Mouse (Mus musculus) left cerebral cortex, postnatal 25 days (tissue): ENCODE results near the gene Efna1. TPM values are rescaled to one million over a fixed set of nuclear protein-coding genes. Genes with fewer than 3 reads are reported as not detected.

ENCODE experiments used
- DNase-seq, 2 experiments: peaks; one replicate each; pipeline ENCODE4 v3.0.0; 2022; ENCODE audit warnings: low spot score in 2 of 2, mixed read lengths in 1 of 2
- intact Hi-C: fragments of 180-260 bp; cut with DNase I; formaldehyde crosslinking; loops from one replicate; pipeline ENCODE4 v1.15.1; 2025
- microRNA-seq, 2 experiments: library from miRNA; unstranded; fragments of <30 nt; microRNA quantifications; one replicate each; pipeline ENCODE4 v1.2.0; 2022
- total RNA-seq, 2 experiments: library from RNA; stranded (reverse); gene quantifications; 2 replicates each; pipeline ENCODE4 v1.2.3; 2021

Efna1 gene
- total RNA-seq, 2 experiments from 2014 or later, result 4.1 to 5.2 TPM

DNA sequence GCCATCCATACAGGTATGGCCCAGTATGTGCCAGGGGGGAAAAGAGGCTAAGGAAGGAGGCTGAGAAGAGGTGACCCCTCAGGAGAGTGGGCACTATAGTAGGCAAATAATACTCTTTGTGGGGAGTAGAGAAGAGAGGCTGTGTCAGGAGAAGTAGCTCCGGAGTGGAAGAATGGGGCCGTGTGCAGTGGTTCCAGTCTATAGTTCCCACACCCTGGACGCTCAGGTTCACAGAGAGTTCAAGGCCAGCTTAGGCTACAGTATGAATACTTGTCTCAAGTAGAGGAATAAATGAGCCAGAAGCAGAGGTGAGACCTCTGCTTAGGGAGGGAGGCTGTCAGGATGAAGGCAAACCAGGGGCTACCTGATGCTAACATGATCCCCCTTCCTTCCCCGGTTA lies 51.7 kb downstream of the Efna1 start:
- DNase-seq, result no peak
- intact Hi-C loops, result loop anchor here (2.0 kb wide), 1 partner anchor 16 kb away; the partner anchor contains the start of gene Krtcap2

DNA sequence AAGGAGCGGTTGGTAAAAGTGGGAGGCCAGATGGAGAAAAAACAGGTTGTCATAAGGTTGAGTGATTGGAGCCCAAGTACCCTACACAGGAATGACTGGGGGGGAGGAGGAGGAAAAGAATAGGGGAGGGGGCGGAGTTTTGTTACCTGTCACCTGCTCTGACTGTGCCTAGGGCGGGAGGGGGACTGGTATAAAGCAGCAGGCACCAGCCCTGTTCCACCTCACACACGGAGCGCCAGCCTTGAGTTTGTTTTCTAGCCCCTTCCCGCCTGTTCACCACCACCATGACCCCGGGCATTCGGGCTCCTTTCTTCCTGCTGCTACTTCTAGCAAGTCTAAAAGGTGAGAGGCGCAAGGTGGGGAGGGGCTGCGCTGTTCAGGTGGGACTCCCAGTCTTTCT lies 52.1 kb downstream of the Efna1 start, which contains the start of gene Muc1:
Gene Muc1, plus strand, starts transcription at position 222 of the 400 bp plus-strand sequence.
- DNase-seq, result no peak
- intact Hi-C loops, result loop anchor here (2.0 kb wide), 1 partner anchor 16 kb away; the partner anchor contains the start of gene Krtcap2

DNA sequence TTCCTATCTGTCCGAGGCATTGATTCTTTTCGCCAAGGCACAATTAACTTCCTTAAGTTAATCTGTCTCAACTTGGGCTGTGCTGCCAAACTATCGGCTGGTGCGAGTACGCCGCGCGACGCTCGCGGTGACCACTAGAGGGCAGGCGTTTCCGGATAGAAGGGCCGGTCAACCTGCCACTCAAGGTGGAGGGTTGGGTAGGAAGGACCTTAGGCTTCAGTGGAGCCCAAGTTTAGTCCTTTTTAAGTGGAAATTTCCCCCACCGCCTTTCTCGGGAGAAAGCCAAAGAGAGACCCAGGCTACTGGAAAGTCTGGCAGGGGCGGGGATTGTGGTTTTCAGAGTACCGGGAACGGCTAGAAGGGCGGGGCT lies 52.8 kb downstream of the Efna1 start:
- DNase-seq, result peak; percentile 83 to 85
- intact Hi-C loops, result loop anchor here (2.0 kb wide), 1 partner anchor 17 kb away; the partner anchor contains the start of gene Krtcap2

DNA sequence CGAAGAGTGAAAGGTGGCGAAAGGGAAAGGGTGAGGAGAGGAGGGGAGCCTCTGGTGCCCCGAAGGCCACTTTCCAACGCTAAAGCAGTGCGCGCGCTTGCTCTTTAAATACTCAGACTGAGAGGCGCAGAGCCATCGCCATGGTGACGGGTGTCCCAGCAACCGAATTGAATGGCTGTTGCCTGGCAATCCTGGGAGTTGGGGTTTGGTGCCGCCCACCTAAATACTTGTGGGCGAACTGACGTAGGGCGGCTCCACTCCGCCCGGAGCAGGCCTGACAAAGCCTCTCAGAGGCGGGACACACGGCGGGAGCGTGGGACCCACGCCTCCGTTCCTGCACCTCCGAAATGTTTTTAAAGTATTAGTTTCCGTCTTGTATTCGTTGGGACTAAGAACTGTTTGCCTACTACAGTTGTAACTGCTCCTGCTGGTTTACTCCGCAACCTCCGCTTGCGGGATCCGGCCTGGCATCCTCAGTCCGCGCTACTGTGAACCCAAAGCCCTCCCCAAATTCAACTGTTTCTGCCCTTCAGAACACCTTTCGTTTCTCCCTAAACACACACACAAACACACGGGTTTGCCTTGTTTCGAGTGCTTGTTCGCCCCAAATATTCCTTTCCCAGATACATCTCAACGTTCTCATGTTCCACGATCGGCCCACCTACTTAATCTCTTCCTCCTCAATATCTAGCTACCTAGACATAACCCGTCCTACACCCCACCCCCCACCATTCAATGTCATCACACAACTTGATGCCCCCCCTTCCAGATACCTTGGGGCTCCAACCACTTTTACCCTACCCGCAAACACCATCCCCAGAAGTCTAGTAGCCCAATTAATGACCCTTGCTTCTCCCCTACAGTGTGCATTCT lies 53.4 kb downstream of the Efna1 start:
- peak; percentile 92 to 97 for DNase-seq
- intact Hi-C loops, result loop anchor here (2.0 kb wide), 1 partner anchor 17 kb away; the partner anchor contains the start of gene Krtcap2

DNA sequence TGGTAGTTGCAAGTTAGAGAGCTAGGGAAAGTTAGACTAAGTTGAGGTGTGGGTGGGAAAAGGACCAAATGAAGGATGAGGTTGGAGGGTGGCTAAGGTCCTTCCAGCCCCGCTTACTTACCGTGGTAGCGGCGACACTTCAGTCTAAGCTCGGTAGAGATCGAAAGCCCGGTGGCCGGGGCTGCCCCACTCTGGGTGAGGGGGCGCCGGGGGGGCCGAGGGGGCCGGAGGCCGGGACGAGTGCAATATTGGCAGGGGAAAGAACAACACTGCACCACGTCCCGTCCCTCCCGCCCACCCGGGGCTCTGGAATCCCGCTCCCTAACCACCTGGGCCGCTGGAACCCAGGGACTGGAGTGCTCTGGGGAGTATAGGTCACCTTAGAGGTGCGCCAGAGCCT lies 54.0 kb downstream of the Efna1 start, which contains the start of gene Mtx1:
Gene Mtx1, minus strand, starts transcription at position 189 of the 400 bp plus-strand sequence.
- intact Hi-C loops, result no loop called here
- DNase-seq, result no peak

DNA sequence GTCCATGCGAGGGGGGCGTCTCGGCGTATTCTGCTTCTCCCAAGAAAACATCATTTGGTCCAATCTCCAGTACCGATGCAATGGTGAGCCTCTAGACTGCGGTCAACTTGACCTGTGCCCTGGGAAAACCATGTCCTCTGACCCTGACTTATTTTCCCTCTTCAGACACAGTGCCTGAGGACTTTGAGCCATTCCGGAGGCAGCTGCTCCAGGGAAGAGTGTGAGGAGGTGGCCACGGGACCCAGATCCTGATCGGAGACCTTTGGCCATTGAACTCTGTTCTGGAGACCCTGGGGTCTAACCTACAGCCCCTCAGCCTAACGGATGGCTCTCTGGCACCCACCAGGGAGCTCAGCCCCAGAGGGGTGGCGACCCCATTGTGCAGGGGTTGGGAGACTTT lies 54.6 kb downstream of the Efna1 start:
- intact Hi-C loops, result no loop called here
- DNase-seq, result no peak

DNA sequence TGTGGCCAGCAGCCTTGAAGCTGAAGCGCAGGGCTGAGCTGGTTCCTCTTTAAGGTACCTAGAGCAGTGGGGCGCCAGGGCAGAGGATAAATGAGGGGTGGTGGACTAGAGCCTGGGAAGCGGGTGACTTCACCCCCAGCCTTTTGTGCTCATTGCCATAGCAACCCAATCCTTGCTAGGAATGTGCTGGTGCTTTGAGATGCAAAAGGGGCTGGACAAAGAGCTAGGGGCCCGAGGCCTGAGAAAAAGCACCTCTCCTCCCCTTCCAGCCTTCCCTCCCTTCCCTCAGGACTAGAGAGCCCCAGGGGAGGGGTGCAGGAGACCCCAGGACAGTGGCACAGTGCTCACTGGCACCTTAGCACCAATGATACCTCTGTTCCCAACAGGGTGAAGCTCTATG lies 55.0 kb downstream of the Efna1 start:
- intact Hi-C loops, result no loop called here

DNA sequence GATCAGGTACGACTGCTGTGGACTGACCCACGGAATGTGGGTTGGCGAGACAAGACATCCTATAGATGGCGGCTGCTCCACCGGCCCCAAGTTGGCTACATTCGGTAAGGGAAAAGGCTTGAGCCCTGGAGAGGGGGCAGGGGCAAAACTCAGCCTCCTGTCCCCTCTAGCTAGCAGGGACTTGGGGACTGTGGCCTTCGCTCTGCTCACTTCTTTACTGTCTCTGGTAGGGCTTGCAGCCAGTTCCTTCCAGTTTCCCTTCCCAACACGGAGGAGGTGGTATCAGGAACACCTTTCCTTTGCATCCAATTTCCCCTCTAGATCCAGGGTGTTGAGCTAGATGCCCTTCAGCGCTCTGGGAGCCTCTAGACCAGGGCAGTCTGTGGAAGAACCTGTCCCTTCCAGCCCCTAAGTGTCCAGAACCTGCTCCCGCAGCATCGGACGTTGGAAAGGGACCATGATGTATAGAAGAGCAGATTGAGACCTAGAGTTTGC lies 55.6 kb downstream of the Efna1 start:
- intact Hi-C loops, result no loop called here
- DNase-seq, result no peak

More for the DNA sequence above, 55.0 kb downstream of the Efna1 start:
- DNase-seq, result peak in 1 of 2 experiments; percentile 65

DNA sequence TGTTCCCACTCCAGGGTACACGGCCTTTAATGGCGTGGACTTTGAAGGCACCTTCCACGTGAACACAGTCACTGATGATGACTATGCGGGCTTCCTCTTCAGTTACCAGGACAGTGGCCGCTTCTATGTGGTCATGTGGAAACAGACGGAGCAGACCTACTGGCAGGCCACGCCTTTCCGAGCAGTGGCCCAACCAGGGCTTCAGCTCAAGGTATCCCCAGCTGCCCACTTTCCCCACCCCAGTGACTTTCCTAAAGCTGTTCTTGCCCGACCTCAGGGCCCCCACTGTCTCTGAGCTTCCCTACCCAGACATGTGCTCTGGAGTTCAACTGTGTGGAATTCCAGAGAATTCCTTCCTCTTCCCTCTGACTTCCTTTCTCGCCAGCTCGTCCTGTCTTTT lies 56.1 kb downstream of the Efna1 start:
- intact Hi-C loops, result no loop called here
- DNase-seq, result no peak

Small RNAs within 50 kb of the gene (microRNA-seq; reads per million reads assigned to microRNA genes)
- 5,407 to 6,896 reads per million in 2 experiments for gene Mir92b

Other genes with a start within 250 kb of the Efna1 start
- gene Rusc1, start 187.8 kb downstream of the Efna1 start, total RNA-seq, result 100 to 1,000 TPM; 189 to 195 TPM
- not detected for gene Gm43738, start 180.0 kb downstream of the Efna1 start, total RNA-seq
- gene Fdps, start 179.2 kb downstream of the Efna1 start, total RNA-seq, result 10 to 100 TPM; 81.0 to 88.8 TPM
- not detected for gene Pklr, start 145.0 kb downstream of the Efna1 start, total RNA-seq
- 10 to 100 TPM; 16.0 to 18.7 TPM for gene Hcn3, start 120.9 kb downstream of the Efna1 start, total RNA-seq
- 10 to 100 TPM; 39.0 to 46.6 TPM for gene Clk2, start 116.3 kb downstream of the Efna1 start, total RNA-seq
- 10 to 100 TPM; 67.1 to 70.2 TPM for gene Scamp3, start 103.7 kb downstream of the Efna1 start, total RNA-seq
- 10 to 100 TPM; 61.6 to 64.9 TPM for gene Fam189b, start 98.0 kb downstream of the Efna1 start, total RNA-seq
- 10 to 100 TPM; 66.5 to 67.7 TPM for gene Gba, start 78.2 kb downstream of the Efna1 start, total RNA-seq
- gene Thbs3, start 66.0 kb downstream of the Efna1 start, total RNA-seq, result 10 to 100 TPM; 23.6 to 26.5 TPM
- 10 to 100 TPM; 89.5 to 94.5 TPM for gene Mtx1, start 54.1 kb downstream of the Efna1 start, total RNA-seq
- gene Muc1, start 52.1 kb downstream of the Efna1 start, total RNA-seq, result 1 to 10 TPM in 1 of 2 experiments, under 1 TPM in 1; 0.80 to 1.2 TPM
- 10 to 100 TPM; 69.2 to 69.4 TPM for gene Krtcap2, start 35.2 kb downstream of the Efna1 start, total RNA-seq
- 10 to 100 TPM; 89.8 to 94.3 TPM for gene Trim46, start 34.8 kb downstream of the Efna1 start, total RNA-seq
- gene Dpm3, start 21.8 kb downstream of the Efna1 start, total RNA-seq, result 10 to 100 TPM; 47.8 to 48.1 TPM
- 10 to 100 TPM; 32.1 to 37.4 TPM for gene Slc50a1, start 10.6 kb downstream of the Efna1 start, total RNA-seq
- gene Efna3, start 41.8 kb upstream of the Efna1 start, total RNA-seq, result 10 to 100 TPM; 51.3 to 56.8 TPM
- under 1 TPM; 0.27 to 0.37 TPM for gene Efna4, start 56.9 kb upstream of the Efna1 start, total RNA-seq
- 100 to 1,000 TPM; 101 to 105 TPM for gene Adam15, start 68.9 kb upstream of the Efna1 start, total RNA-seq
- under 1 TPM in 1 of 2 experiments, not detected in 1; 0.32 TPM for gene Dcst2, start 80.8 kb upstream of the Efna1 start, total RNA-seq
- not detected for gene Dcst1, start 84.1 kb upstream of the Efna1 start, total RNA-seq
- gene Zbtb7b, start 113.6 kb upstream of the Efna1 start, total RNA-seq, result 10 to 100 TPM; 11.9 to 14.8 TPM
- gene Lenep, start 121.7 kb upstream of the Efna1 start, total RNA-seq, result 1 to 10 TPM in 1 of 2 experiments, not detected in 1; 3.0 TPM
- 10 to 100 TPM; 32.6 to 32.9 TPM for gene Flad1, start 130.7 kb upstream of the Efna1 start, total RNA-seq
- gene Cks1b, start 137.2 kb upstream of the Efna1 start, total RNA-seq, result 1 to 10 TPM; 1.9 to 3.1 TPM
- gene Shc1, start 137.3 kb upstream of the Efna1 start, total RNA-seq, result 10 to 100 TPM; 10.7 to 14.6 TPM
- 10 to 100 TPM; 51.6 to 60.2 TPM for gene Pygo2, start 149.1 kb upstream of the Efna1 start, total RNA-seq
- gene Pbxip1, start 155.6 kb upstream of the Efna1 start, total RNA-seq, result 10 to 100 TPM; 37.5 to 38.6 TPM
- gene Pmvk, start 173.4 kb upstream of the Efna1 start, total RNA-seq, result 10 to 100 TPM; 31.0 to 33.1 TPM
- 10 to 100 TPM; 20.3 to 22.8 TPM for gene Kcnn3, start 239.0 kb upstream of the Efna1 start, total RNA-seq